Mouse (Mus musculus) cerebellum, adult 2 months (tissue): ENCODE measurements around the gene Egfl7. TPM values are rescaled to one million over a fixed set of nuclear protein-coding genes. Genes with fewer than 3 reads are reported as not detected.

ENCODE experiments used
- DNase-seq, 2 experiments: peaks; one replicate each; pipeline ENCODE4 v3.0.0; 2021
- H3K27ac ChIP-seq: fragments of 200-500 bp; 2 replicates; pipeline ENCODE4 v1.5.1; 2012; ENCODE audit warnings: low read length, control low read depth, inconsistent platforms; ENCODE audit not compliant: insufficient read depth
- H3K27me3 ChIP-seq: fragments of 200-500 bp; 2 replicates; pipeline ENCODE4 v1.6.1; 2012; ENCODE audit warnings: inconsistent platforms, mild to moderate bottlenecking, low read length, moderate library complexity; ENCODE audit not compliant: control insufficient read depth, insufficient read depth
- H3K4me1 ChIP-seq: fragments of 200-500 bp; 2 replicates; pipeline ENCODE4 v1.6.1; 2011; ENCODE audit warnings: low read length; ENCODE audit not compliant: control insufficient read depth, insufficient read depth
- H3K4me3 ChIP-seq: fragments of 200-500 bp; replicated peaks from 2 replicates; pipeline ENCODE3; 2011; ENCODE audit warnings: mild to moderate bottlenecking, low read depth, low read length, control low read depth; ENCODE audit not compliant: insufficient read depth
- CTCF ChIP-seq: fragments of 200-500 bp; IDR thresholded peaks from 2 replicates; pipeline ENCODE4 v1.5.1; 2011; ENCODE audit warnings: low read depth, mild to moderate bottlenecking, control low read depth, low read length, moderate library complexity, borderline replicate concordance; ENCODE audit not compliant: insufficient read depth
- POLR2A ChIP-seq: fragments of 200-500 bp; IDR thresholded peaks from 2 replicates; pipeline ENCODE4 v1.6.1; 2011; ENCODE audit warnings: low read length, control low read depth, borderline replicate concordance; ENCODE audit not compliant: insufficient read depth
- WGBS: fragments of 180-500 bp; shearing (Covaris S2); methylation state at CpG from one replicate; pipeline ENCODE4 v1.1.7; 2018; 5-methylcytosine and 5-hydroxymethylcytosine counted together
- polyA plus RNA-seq: library from polyadenylated mRNA; depleted of rRNA; stranded (reverse); fragments of >200 nt; gene quantifications from 2 replicates; pipeline ENCODE4 v1.2.3, GENCODE M21; 2012

Gene Egfl7
- polyA plus RNA-seq, 1 experiment: 93.0 TPM

DNA sequence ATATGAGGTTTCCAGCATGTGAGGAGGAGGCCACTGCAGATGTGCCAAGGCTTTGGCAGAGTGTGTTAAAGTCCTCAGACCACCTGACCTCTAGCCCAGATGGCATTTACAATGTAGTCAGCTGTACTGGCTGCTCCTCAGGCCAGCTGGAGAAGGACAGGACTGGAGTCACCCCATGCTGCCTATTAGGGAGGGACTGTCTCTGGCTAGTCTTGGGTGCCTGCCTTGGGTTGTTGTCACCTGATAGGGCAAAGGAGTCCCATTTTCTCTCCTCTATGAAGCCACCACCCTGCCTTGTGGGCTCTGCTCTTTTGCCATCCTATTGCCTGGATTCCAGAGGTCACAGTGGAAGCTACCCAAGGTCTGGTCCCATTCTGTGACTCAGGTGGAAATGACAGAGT, 29.4 kb downstream of the Egfl7 start:
- H3K27ac ChIP-seq: no peak overlapping the region
- no peak for DNase-seq
- H3K4me3 ChIP-seq: no peak overlapping the region
- no peaks in the 10 kb centered on the region for H3K4me1 ChIP-seq
- H3K27me3 ChIP-seq: no peaks in the 10 kb centered on the region
- no peak for TF ChIP-seq CTCF
- no peak for TF ChIP-seq POLR2A

DNA sequence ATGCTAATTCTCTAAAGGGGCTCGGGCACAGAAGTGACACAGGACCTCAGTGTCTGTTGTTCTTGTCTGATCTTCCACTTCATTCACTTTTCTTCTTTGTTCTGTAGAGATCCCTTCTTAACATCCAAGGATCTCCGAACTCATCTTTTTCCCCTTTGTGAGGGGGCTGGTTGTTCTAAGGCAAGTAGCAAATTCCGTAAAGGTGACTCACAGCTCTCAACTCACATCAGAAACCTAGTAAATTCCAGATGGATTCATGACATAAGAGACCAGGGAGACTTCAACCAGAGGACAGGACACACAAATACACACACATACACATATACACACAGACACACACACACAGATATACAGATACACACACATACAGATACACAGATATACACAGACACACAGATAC, 30.7 kb downstream of the Egfl7 start:
- 78% methylated on average over 3 of the region's 3 CpGs for WGBS

DNA sequence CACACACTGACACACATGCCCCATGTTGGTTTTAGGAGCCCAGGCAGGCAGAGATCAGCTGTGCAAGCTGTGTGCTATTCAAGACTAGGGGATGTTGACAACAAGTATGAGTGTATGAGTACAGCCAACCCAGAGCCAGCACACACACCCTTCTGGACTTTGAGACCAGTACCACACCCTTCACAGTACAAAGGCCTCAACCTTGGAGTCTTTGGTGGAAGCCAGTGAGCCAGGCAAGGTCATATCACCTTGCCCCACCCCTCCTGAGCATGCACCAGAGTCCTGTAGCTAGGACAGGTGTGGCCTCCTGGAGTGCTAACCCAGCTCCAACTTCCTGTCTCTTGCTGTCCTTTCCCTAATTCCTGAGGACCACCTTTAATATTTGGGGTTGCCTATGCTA, 31.2 kb downstream of the Egfl7 start:
- Histone ChIP-seq H3K27ac (no peak overlapping the region), H3K27me3 (no peaks in the 10 kb centered on the region), H3K4me3 (no peak overlapping the region), H3K4me1 (no peaks in the 10 kb centered on the region)
- no peak for DNase-seq
- TF ChIP-seq POLR2A: no peak
- no peak for TF ChIP-seq CTCF

More for the DNA sequence above, 30.7 kb downstream of the Egfl7 start:
- no peak for TF ChIP-seq CTCF
- no peak for TF ChIP-seq POLR2A
- DNase-seq: no peak
- no peaks in the 10 kb centered on the region for H3K27me3 ChIP-seq
- H3K4me1 ChIP-seq: no peaks in the 10 kb centered on the region
- no peak overlapping the region for H3K27ac ChIP-seq
- H3K4me3 ChIP-seq: no peak overlapping the region

DNA sequence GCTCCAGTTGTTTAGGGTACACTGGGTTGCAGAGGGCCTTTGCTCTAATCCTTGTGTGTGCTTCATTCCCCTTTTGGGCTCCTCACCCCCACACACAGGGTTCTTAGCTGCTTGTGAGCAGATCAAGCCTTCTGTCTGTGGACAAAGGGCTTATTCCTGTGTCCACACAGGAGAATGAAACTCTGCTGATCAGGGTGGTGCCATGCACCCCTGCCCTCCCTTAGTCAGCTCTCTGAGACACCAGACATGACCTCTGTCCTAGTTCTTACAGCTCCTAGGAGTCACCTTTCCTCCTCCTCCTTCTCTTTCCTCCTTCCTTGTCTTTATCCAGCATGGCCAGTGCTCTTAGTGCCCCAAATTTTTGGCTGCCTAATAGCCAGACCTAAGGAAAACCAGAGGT, 32.1 kb downstream of the Egfl7 start:
- DNase-seq: no peak
- Histone ChIP-seq H3K27me3 (no peaks in the 10 kb centered on the region), H3K4me3 (no peak overlapping the region), H3K4me1 (no peaks in the 10 kb centered on the region), H3K27ac (no peak overlapping the region)
- TF ChIP-seq POLR2A (no peak), CTCF (no peak)

DNA sequence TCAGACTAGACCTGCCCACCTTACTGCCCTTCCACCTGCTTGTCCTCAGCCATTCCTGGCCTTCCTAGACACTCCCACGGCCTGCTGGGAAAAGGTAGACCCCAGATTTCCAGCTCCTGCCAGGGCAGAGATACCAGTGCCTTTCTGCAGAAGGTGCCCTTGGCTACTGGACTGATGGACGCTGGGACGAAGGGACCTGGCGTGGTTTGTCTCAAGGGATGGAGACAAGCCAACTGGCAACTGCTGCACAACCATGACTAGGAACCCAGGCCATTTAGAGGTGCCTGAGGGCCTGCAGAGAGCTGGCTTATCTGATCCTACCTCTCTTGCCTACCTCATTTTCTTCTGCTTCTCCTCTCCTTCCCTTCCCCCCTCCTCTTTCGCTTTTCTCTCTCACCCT, 35.1 kb downstream of the Egfl7 start:
- no peak overlapping the region for H3K4me3 ChIP-seq
- H3K27ac ChIP-seq: no peak overlapping the region
- no peaks in the 10 kb centered on the region for H3K27me3 ChIP-seq
- DNase-seq: no peak
- H3K4me1 ChIP-seq: no peaks in the 10 kb centered on the region; the same call in 1 of the 2 replicates
- 45% methylated on average over 5 of the region's 5 CpGs for WGBS
- TF ChIP-seq POLR2A: no peak
- no peak for TF ChIP-seq CTCF

DNA sequence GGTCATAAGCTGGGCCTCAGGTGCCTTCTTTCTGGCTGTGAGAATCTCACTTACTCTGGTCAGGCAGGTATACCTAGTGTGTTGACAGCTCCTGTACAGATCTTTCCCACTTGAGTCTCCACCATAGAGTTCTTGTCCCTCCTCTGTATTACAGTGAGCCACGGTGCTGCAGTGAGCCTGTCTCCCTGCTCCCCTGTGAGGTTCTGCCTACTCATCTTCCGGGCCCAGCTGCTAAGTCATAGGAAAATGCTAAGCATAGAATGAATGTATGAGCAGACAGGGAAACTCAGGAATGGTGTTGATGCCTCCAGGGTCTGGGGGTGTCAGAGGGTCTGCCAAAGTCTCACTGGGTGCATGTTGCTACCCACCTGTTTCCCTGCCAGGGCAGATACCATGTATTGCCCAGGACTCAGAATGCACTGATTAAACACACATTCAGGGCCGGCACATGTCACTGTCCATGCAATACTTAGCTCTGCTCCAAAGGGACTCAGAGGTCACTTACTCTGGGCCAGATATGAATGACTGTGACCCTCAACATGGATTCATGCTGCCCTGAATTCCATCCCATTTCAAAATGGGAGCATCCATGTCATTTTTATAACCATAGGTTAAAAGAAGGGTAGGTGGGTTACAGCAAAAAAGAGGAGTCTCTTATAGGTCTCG, 35.8 kb downstream of the Egfl7 start:
- WGBS: 84% methylated on average over 4 of the region's 4 CpGs

DNA sequence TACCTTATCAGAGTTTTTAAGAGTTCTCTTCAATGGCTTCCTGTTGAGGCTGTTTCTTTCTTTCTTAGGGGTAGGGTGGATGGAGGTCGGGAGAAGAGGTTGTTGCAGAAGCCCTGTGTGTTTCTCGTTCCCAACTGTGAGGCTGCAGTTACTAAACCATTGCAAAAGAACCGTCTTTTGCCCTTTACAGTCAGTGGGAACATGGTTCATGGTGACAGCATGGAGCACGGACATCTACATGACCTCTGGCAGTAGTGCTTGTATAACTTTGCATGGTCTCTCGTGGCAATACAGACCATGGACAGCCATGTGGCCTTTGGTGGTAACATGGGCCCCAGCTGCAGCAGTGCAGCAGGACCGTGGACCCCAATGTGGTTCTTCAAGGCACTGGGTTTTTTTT, 37.5 kb downstream of the Egfl7 start:
- TF ChIP-seq POLR2A: no peak
- TF ChIP-seq CTCF: no peak
- Histone ChIP-seq H3K27ac (no peak overlapping the region), H3K27me3 (no peaks in the 10 kb centered on the region), H3K4me3 (no peak overlapping the region), H3K4me1 (no peaks in the 10 kb centered on the region; the same call in 1 of the 2 replicates)
- DNase-seq: no peak
- WGBS: 70% methylated on average over 6 of the region's 6 CpGs

More for the DNA sequence above, 35.8 kb downstream of the Egfl7 start:
- Histone ChIP-seq H3K27ac (no peak overlapping the region), H3K27me3 (no peaks in the 10 kb centered on the region), H3K4me3 (no peak overlapping the region), H3K4me1 (no peaks in the 10 kb centered on the region; the same call in 1 of the 2 replicates)
- TF ChIP-seq CTCF (no peak), POLR2A (no peak)
- DNase-seq: no peak

DNA sequence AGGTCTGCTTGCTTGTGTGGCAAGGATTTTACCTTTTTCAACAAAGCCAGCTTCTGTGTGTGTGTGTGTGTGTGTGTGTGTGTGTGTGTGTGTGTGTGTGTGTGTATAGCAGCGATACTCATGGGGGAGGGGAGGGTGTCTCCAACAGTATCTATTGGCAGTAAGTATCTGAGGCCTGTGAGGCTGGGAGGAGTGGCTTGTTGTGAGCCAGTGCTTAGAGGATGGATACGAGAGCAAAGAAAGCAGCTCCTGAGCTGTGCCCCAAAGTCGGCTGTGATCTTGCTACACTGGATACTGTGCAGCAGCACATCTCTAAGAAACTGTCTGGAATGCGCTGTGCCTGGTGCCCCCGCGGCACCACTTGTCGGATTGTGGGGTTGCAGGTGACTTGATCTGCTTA, 38.1 kb downstream of the Egfl7 start:
- no peak for DNase-seq
- Histone ChIP-seq H3K4me3 (no peak overlapping the region), H3K27ac (no peak overlapping the region), H3K4me1 (no peaks in the 10 kb centered on the region; the same call in 1 of the 2 replicates), H3K27me3 (no peaks in the 10 kb centered on the region)
- TF ChIP-seq POLR2A (no peak), CTCF (no peak)
- WGBS: 67% methylated on average over 7 of the region's 7 CpGs
